Mouse (Mus musculus): ENCODE results near the gene Plpp4.

DNA sequence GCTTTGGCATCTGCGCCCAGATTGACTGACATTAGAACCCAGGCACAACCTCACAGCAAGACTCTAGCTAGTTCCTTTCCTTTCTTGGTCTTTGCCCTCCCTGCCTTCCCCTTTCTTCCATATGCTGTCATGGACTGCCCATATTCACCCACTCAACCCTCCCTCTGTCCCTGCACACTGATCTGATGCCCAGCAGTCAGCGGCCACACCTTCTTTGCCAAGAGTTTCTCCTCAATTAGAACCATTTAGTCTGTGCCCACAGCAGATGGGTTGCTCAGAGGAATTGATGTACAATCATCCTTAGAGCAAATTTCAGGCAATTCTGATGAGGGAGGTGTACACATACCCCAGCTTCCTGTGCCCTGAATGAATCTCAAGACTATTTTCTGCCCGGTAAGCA is 83.3 kb downstream of the Plpp4 start:
- TF ChIP-seq POLR2A (IDR thresholded peaks at IDR 0.05; ENCODE audit: borderline replicate concordance, low read depth, low read length) (no peak), CTCF (IDR thresholded peaks at IDR 0.05; ENCODE audit: low read depth, low read length) (no peak)
